Mouse (Mus musculus) hindbrain, embryonic 15.5 days (tissue): ENCODE results near the gene Ptprs. TPM values are rescaled to one million over a fixed set of nuclear protein-coding genes. Genes with fewer than 3 reads are reported as not detected.
A peak's percentile ranks its signal among the peaks of the same experiment; 100 is the strongest.

ENCODE experiments used
- ATAC-seq: fragments of 200-750 bp; cut with Nextera tagmentation; 2 replicates; pipeline ENCODE4 v1.8.0; 2017; ENCODE audit warnings: low read depth, moderate number of reproducible peaks, moderate TSS enrichment; ENCODE audit not compliant: low FRiP score
- H3K27ac ChIP-seq: fragments of 300-500 bp; sonication (generic); replicated peaks from 2 replicates; pipeline ENCODE4 v1.5.1; 2015; ENCODE audit warnings: mild to moderate bottlenecking, inconsistent platforms
- H3K27me3 ChIP-seq: fragments of 300-500 bp; sonication (generic); 2 replicates; pipeline ENCODE4 v1.6.1; 2015; ENCODE audit warnings: control low read depth, inconsistent platforms
- H3K36me3 ChIP-seq: fragments of 300-500 bp; sonication (generic); 2 replicates; pipeline ENCODE4 v1.6.1; 2015; ENCODE audit warnings: control low read depth, inconsistent platforms
- H3K4me1 ChIP-seq: fragments of 300-500 bp; sonication (generic); replicated peaks from 2 replicates; pipeline ENCODE4 v1.6.1; 2015; ENCODE audit warnings: control low read depth, inconsistent platforms
- H3K4me2 ChIP-seq: fragments of 300-500 bp; sonication (generic); 2 replicates; pipeline ENCODE4 v1.6.1; 2015; ENCODE audit warnings: moderate library complexity, mild to moderate bottlenecking, inconsistent platforms
- H3K4me3 ChIP-seq: fragments of 300-500 bp; sonication (generic); 2 replicates; pipeline ENCODE4 v1.5.1; 2015; ENCODE audit warnings: mild to moderate bottlenecking, inconsistent platforms
- H3K9ac ChIP-seq: fragments of 300-500 bp; sonication (generic); 2 replicates; pipeline ENCODE4 v1.6.1; 2015; ENCODE audit warnings: inconsistent platforms
- H3K9me3 ChIP-seq: fragments of 300-500 bp; sonication (generic); 2 replicates; pipeline ENCODE4 v1.6.1; 2016; ENCODE audit warnings: control low read depth, inconsistent platforms
- WGBS: fragments of 180-500 bp; shearing (Covaris S2); methylation state at CpG from one replicate; pipeline ENCODE4 v1.1.7; 2015; 5-methylcytosine and 5-hydroxymethylcytosine counted together
- polyA plus RNA-seq: library from polyadenylated mRNA; unstranded; fragments of >200 nt; fragmentation: Nextera tagmentation; extraction: Ambion mirVana; gene quantifications from 2 replicates; pipeline ENCODE4 v1.2.1, GENCODE M21; 2015

The Ptprs gene
- polyA plus RNA-seq, 1 experiment from 2014 or later: 302 TPM

- Histone ChIP-seq H3K9me3 (no peaks in the 10 kb centered on the region), H3K4me3 (no peak overlapping the region), H3K9ac (no peak overlapping the region), H3K4me1 (peaks cover 41% of the 10 kb centered on the region), H3K36me3 (peaks cover 38% of the 10 kb centered on the region), H3K4me2 (no peak overlapping the region), H3K27ac (peak overlapping the region; percentile 44; the same call in 1 of the 2 replicates), H3K27me3 (no peaks in the 10 kb centered on the region)
- WGBS: 52% methylated on average over 6 of the region's 6 CpGs
- no peak for ATAC-seq
These were observed 91.4 kb downstream of the Ptprs start for GRCm38 (mm10) chr17:56384903-56385302.

GRCm38 (mm10) chr17:56382997-56383396, 93.3 kb downstream of the Ptprs start:
- WGBS: 45% methylated on average over 8 of the region's 8 CpGs
- Histone ChIP-seq H3K9ac (no peak overlapping the region), H3K4me1 (peaks cover 50% of the 10 kb centered on the region), H3K36me3 (peaks cover 36% of the 10 kb centered on the region), H3K27ac (peak overlapping the region; percentile 36; the same call in 1 of the 2 replicates), H3K9me3 (no peaks in the 10 kb centered on the region), H3K27me3 (no peaks in the 10 kb centered on the region), H3K4me2 (no peak overlapping the region), H3K4me3 (no peak overlapping the region)
- no peak for ATAC-seq

- Histone ChIP-seq H3K9ac (no peak overlapping the region), H3K27me3 (no peaks in the 10 kb centered on the region), H3K9me3 (no peaks in the 10 kb centered on the region), H3K36me3 (peaks cover 25% of the 10 kb centered on the region), H3K4me2 (no peak overlapping the region), H3K27ac (peak overlapping the region; percentile 69; the same call in 1 of the 2 replicates), H3K4me1 (peaks cover 46% of the 10 kb centered on the region), H3K4me3 (no peak overlapping the region)
- 0 out of 2 replicates have a peak, but pooled peaks have one; percentile 4 for ATAC-seq
- WGBS: 73% methylated on average over 5 of the region's 5 CpGs
These were observed 95.1 kb downstream of the Ptprs start for GRCm38 (mm10) chr17:56381183-56381582.

GRCm38 (mm10) chr17:56380286-56380685, 96.0 kb downstream of the Ptprs start:
- Histone ChIP-seq H3K36me3 (peaks cover 29% of the 10 kb centered on the region), H3K27ac (peak overlapping the region; percentile 69), H3K4me1 (peaks cover 46% of the 10 kb centered on the region), H3K4me3 (no peak overlapping the region), H3K9me3 (no peaks in the 10 kb centered on the region), H3K4me2 (no peak overlapping the region), H3K9ac (no peak overlapping the region), H3K27me3 (no peaks in the 10 kb centered on the region)
- 26% methylated on average over 6 of the region's 6 CpGs for WGBS
- ATAC-seq: peak; percentile 80

GRCm38 (mm10) chr17:56379281-56379834, 96.9 kb downstream of the Ptprs start:
- H3K9me3 ChIP-seq: no peaks in the 10 kb centered on the region
- H3K4me2 ChIP-seq: no peak overlapping the region
- no peak for ATAC-seq
- 65% methylated on average over 6 of the region's 6 CpGs for WGBS
- peaks cover 24% of the 10 kb centered on the region for H3K36me3 ChIP-seq
- no peak overlapping the region for H3K4me3 ChIP-seq
- peak overlapping the region; percentile 69 for H3K27ac ChIP-seq
- no peak overlapping the region; the same call in 1 of the 2 replicates for H3K9ac ChIP-seq
- peaks cover 49% of the 10 kb centered on the region for H3K4me1 ChIP-seq
- H3K27me3 ChIP-seq: no peaks in the 10 kb centered on the region

- H3K4me3 ChIP-seq: no peak overlapping the region
- H3K27me3 ChIP-seq: no peaks in the 10 kb centered on the region
- H3K4me2 ChIP-seq: no peak overlapping the region
- peak overlapping the region; percentile 69; the same call in 1 of the 2 replicates for H3K27ac ChIP-seq
- H3K9ac ChIP-seq: no peak overlapping the region
- H3K9me3 ChIP-seq: no peaks in the 10 kb centered on the region
- 93% methylated on average over 1 of the region's 1 CpGs for WGBS
- ATAC-seq: no peak
- peaks cover 31% of the 10 kb centered on the region for H3K36me3 ChIP-seq
- peaks cover 56% of the 10 kb centered on the region for H3K4me1 ChIP-seq
These were observed 101.4 kb downstream of the Ptprs start for GRCm38 (mm10) chr17:56374851-56375250.

GRCm38 (mm10) chr17:56373136-56374034, 102.9 kb downstream of the Ptprs start:
- H3K27me3 ChIP-seq: no peaks in the 10 kb centered on the region
- H3K4me2 ChIP-seq: no peak overlapping the region
- H3K36me3 ChIP-seq: peaks cover 30% of the 10 kb centered on the region
- 44% methylated on average over 17 of the region's 17 CpGs for WGBS
- H3K9ac ChIP-seq: 0 out of 2 replicates have a peak overlapping the region, but pooled peaks have one; percentile 10
- no peaks in the 10 kb centered on the region for H3K9me3 ChIP-seq
- no peak overlapping the region for H3K4me3 ChIP-seq
- ATAC-seq: peak; percentile 42; the same call in 1 of the 2 replicates
- peak overlapping the region; percentile 69 for H3K27ac ChIP-seq
- H3K4me1 ChIP-seq: peaks cover 57% of the 10 kb centered on the region

- no peak overlapping the region for H3K4me3 ChIP-seq
- H3K4me2 ChIP-seq: no peak overlapping the region
- no peaks in the 10 kb centered on the region for H3K9me3 ChIP-seq
- peak overlapping the region; percentile 69; the same call in 1 of the 2 replicates for H3K27ac ChIP-seq
- no peak for ATAC-seq
- no peak overlapping the region for H3K9ac ChIP-seq
- H3K4me1 ChIP-seq: peaks cover 69% of the 10 kb centered on the region
- 73% methylated on average over 4 of the region's 4 CpGs for WGBS
- H3K36me3 ChIP-seq: peaks cover 30% of the 10 kb centered on the region
- H3K27me3 ChIP-seq: no peaks in the 10 kb centered on the region
These were observed 104.2 kb downstream of the Ptprs start for GRCm38 (mm10) chr17:56372109-56372508.

GRCm38 (mm10) chr17:56371029-56371660, 105.1 kb downstream of the Ptprs start:
- no peaks in the 10 kb centered on the region for H3K27me3 ChIP-seq
- peak overlapping the region; percentile 40; the same call in 1 of the 2 replicates for H3K27ac ChIP-seq
- H3K4me1 ChIP-seq: peaks cover 79% of the 10 kb centered on the region
- no peaks in the 10 kb centered on the region for H3K9me3 ChIP-seq
- no peak overlapping the region for H3K4me3 ChIP-seq
- peaks cover 26% of the 10 kb centered on the region for H3K36me3 ChIP-seq
- no peak overlapping the region for H3K4me2 ChIP-seq
- ATAC-seq: no peak
- no peak overlapping the region for H3K9ac ChIP-seq
- 78% methylated on average over 15 of the region's 15 CpGs for WGBS

- WGBS: 88% methylated on average over 3 of the region's 3 CpGs
- Histone ChIP-seq H3K27ac (peak overlapping the region; percentile 52; the same call in 1 of the 2 replicates), H3K36me3 (peaks cover 21% of the 10 kb centered on the region), H3K27me3 (no peaks in the 10 kb centered on the region), H3K4me2 (no peak overlapping the region), H3K9me3 (no peaks in the 10 kb centered on the region), H3K9ac (no peak overlapping the region), H3K4me3 (no peak overlapping the region), H3K4me1 (peaks cover 89% of the 10 kb centered on the region)
- ATAC-seq: no peak
These were observed 106.2 kb downstream of the Ptprs start for GRCm38 (mm10) chr17:56370090-56370489.

GRCm38 (mm10) chr17:56368291-56368790, 107.9 kb downstream of the Ptprs start:
- Histone ChIP-seq H3K9me3 (no peaks in the 10 kb centered on the region), H3K9ac (no peak overlapping the region), H3K36me3 (peaks cover 21% of the 10 kb centered on the region), H3K4me1 (peaks cover 78% of the 10 kb centered on the region), H3K27ac (peak overlapping the region; percentile 34; the same call in 1 of the 2 replicates), H3K27me3 (no peaks in the 10 kb centered on the region), H3K4me2 (no peak overlapping the region), H3K4me3 (no peak overlapping the region)
- ATAC-seq: peak; percentile 20
- WGBS: 65% methylated on average over 6 of the region's 6 CpGs
